Mouse (Mus musculus) cerebellum, postnatal 14 days (tissue): Measurements from ENCODE around the gene Adck1.

Experiments
- DNase-seq, 2 experiments: peaks; one replicate each; pipeline ENCODE4 v3.0.0; 2021; ENCODE audit warnings: mixed read lengths in 2 of 2

Gene Adck1

GRCm38 (mm10) chr12:88475833-88476232, 115.5 kb downstream of the Adck1 start:
- no peak for DNase-seq

- no peak for DNase-seq
Observed at GRCm38 (mm10) chr12:88476702-88477101, 116.3 kb downstream of the Adck1 start.

- DNase-seq = no peak
Observed at GRCm38 (mm10) chr12:88481657-88482056, 121.3 kb downstream of the Adck1 start.

DNA sequence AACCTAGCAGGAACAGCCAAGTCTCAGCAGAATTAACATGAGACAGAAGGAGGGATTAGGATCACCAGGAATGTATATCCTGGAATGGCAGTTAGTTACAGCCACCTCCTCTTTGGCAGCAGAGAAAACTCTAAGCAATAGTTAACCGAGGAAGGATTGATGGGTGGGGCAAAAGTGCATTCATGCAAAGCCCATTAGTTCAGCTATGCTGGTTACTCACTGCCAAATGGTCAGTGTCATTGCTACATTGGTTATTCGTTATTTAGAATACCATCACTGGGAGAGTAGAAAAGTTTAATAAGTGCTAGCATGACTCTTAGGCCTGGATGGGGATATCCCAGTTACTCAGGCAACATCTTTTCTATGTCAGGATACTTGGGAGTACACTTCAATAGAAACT, 130.5 kb downstream of the Adck1 start:
- no peak for DNase-seq
